Mouse (Mus musculus): ENCODE measurements around the gene Prss23. TPM values are rescaled to one million over a fixed set of nuclear protein-coding genes. Genes with fewer than 3 reads are reported as not detected.

The Prss23 gene
- total and polyA plus RNA-seq, 3 experiments = 1.1 to 2.6 (median 1.3) TPM

- Histone ChIP-seq H3K9ac (ENCODE audit: insufficient read depth, low read depth) (no peak overlapping the region), H3K36me3 (replicated peaks in 1 of 2; ENCODE audit: control insufficient read depth in 1 of 2, insufficient read depth in 1 of 2, low read length in 1 of 2) (no peaks in the 10 kb centered on the region), H3K4me2 (ENCODE audit: insufficient read depth, low read depth, poor library complexity, severe bottlenecking) (no peak overlapping the region), H3K27me3 (replicated peaks) (peaks cover 2% of the 10 kb centered on the region), H3K9me3 (replicated peaks; ENCODE audit: low read length) (no peaks in the 10 kb centered on the region), H3K79me2 (replicated peaks; ENCODE audit: control insufficient read depth, extremely low read depth, insufficient read depth, poor library complexity, severe bottlenecking) (no peaks in the 10 kb centered on the region), H3K4me3 (replicated peaks in 1 of 3; ENCODE audit: low read depth in 2 of 3, low read length in 2 of 3, poor library complexity in 1 of 3) (no peak overlapping the region), H3K27ac (ENCODE audit: insufficient read depth, low read depth) (no peak overlapping the region), H3K4me1 (ENCODE audit: control insufficient read depth in 1 of 2, insufficient read depth in 2 of 2) (peaks cover 2 to 56% of the 10 kb centered on the region in 2 experiments; a peak in 3 of 4 replicates)
- TF ChIP-seq CTCF (conservative IDR thresholded peaks at IDR 0.05 in 1 of 2, IDR thresholded peaks at IDR 0.05 in 1 of 2; ENCODE audit: low read depth in 2 of 2, low read length in 2 of 2) (no peak), RAD21 (IDR thresholded peaks at IDR 0.05; ENCODE audit: low read depth, low read length) (no peak), RCOR1 (conservative IDR thresholded peaks at IDR 0.05; ENCODE audit: low read depth, low read length) (no peak), EP300 (IDR thresholded peaks at IDR 0.05; ENCODE audit: low read length) (no peak), POLR2AphosphoS2 (IDR thresholded peaks at IDR 0.05; ENCODE audit: low read depth, low read length) (no peak), IRF4 (IDR thresholded peaks at IDR 0.05; ENCODE audit: low read depth, low read length) (no peak)
- dilution Hi-C loops (cut with MboI; ENCODE audit: extremely low pct_ligation_motif_present, extremely low pct_unique_long_range_greater_than_20kb, low sequenced_read_pairs) = no loop called here
- in situ Hi-C loops (cut with MboI; ENCODE audit: low pct_ligation_motif_present, low pct_unique_long_range_greater_than_20kb, low sequenced_read_pairs) = no loop called here
- no peak for DNase-seq (ENCODE audit: extremely low read depth)
Measured at GRCm38 (mm10) chr7:89478490-89478889, 48.5 kb downstream of the Prss23 start.

GRCm38 (mm10) chr7:89477294-89477999, 49.5 kb downstream of the Prss23 start:
- no peak overlapping the region for H3K9ac ChIP-seq (ENCODE audit: insufficient read depth, low read depth)
- in situ Hi-C loops (cut with MboI; ENCODE audit: low pct_ligation_motif_present, low pct_unique_long_range_greater_than_20kb, low sequenced_read_pairs) (no loop called here), dilution Hi-C loops (cut with MboI; ENCODE audit: extremely low pct_ligation_motif_present, extremely low pct_unique_long_range_greater_than_20kb, low sequenced_read_pairs) (no loop called here)
- peaks cover 2% of the 10 kb centered on the region for H3K27me3 ChIP-seq (replicated peaks)
- H3K4me1 ChIP-seq (ENCODE audit: control insufficient read depth in 1 of 2, insufficient read depth in 2 of 2) = peaks cover 2 to 48% of the 10 kb centered on the region in 2 experiments; a peak in 3 of 4 replicates
- no peaks in the 10 kb centered on the region for H3K9me3 ChIP-seq (replicated peaks; ENCODE audit: low read length)
- no peaks in the 10 kb centered on the region for H3K79me2 ChIP-seq (replicated peaks; ENCODE audit: control insufficient read depth, extremely low read depth, insufficient read depth, poor library complexity, severe bottlenecking)
- H3K36me3 ChIP-seq (replicated peaks in 1 of 2; ENCODE audit: control insufficient read depth in 1 of 2, insufficient read depth in 1 of 2, low read length in 1 of 2) = no peaks in the 10 kb centered on the region
- H3K27ac ChIP-seq (ENCODE audit: insufficient read depth, low read depth) = no peak overlapping the region
- peak; percentile 80 for DNase-seq (ENCODE audit: extremely low read depth)
- H3K4me3 ChIP-seq (replicated peaks in 1 of 3; ENCODE audit: low read depth in 2 of 3, low read length in 2 of 3, poor library complexity in 1 of 3) = no peak overlapping the region
- no peak overlapping the region for H3K4me2 ChIP-seq (ENCODE audit: insufficient read depth, low read depth, poor library complexity, severe bottlenecking)
- TF ChIP-seq MAX (IDR thresholded peaks at IDR 0.05; ENCODE audit: low read length) (no peak), CTCF (conservative IDR thresholded peaks at IDR 0.05 in 1 of 2, IDR thresholded peaks at IDR 0.05 in 1 of 2; ENCODE audit: low read depth in 2 of 2, low read length in 2 of 2) (peak; percentile 66 to 91), RAD21 (IDR thresholded peaks at IDR 0.05; ENCODE audit: low read depth, low read length) (peak; percentile 92), TCF12 (IDR thresholded peaks at IDR 0.05; ENCODE audit: low read depth, low read length) (no peak), ZC3H11A (IDR thresholded peaks at IDR 0.05; ENCODE audit: low read depth, low read length) (peak; percentile 52), SMC3 (IDR thresholded peaks at IDR 0.05; ENCODE audit: low read depth, low read length) (peak; percentile 81)

- dilution Hi-C loops (cut with MboI; ENCODE audit: extremely low pct_ligation_motif_present, extremely low pct_unique_long_range_greater_than_20kb, low sequenced_read_pairs) (no loop called here), in situ Hi-C loops (cut with MboI; ENCODE audit: low pct_ligation_motif_present, low pct_unique_long_range_greater_than_20kb, low sequenced_read_pairs) (no loop called here)
- H3K79me2 ChIP-seq (replicated peaks; ENCODE audit: control insufficient read depth, extremely low read depth, insufficient read depth, poor library complexity, severe bottlenecking) = no peaks in the 10 kb centered on the region
- TF ChIP-seq CTCF (conservative IDR thresholded peaks at IDR 0.05 in 1 of 2, IDR thresholded peaks at IDR 0.05 in 1 of 2; ENCODE audit: low read depth in 2 of 2, low read length in 2 of 2) = peak; percentile 28 to 74; a peak in 3 of 4 replicates
- peak; percentile 73 for TF ChIP-seq RAD21 (IDR thresholded peaks at IDR 0.05; ENCODE audit: low read depth, low read length)
- peak; percentile 74 for TF ChIP-seq SMC3 (IDR thresholded peaks at IDR 0.05; ENCODE audit: low read depth, low read length)
- TF ChIP-seq POLR2AphosphoS2 (IDR thresholded peaks at IDR 0.05; ENCODE audit: low read depth, low read length) = no peak
- peaks cover 2% of the 10 kb centered on the region for H3K27me3 ChIP-seq (replicated peaks)
- no peaks in the 10 kb centered on the region for H3K36me3 ChIP-seq (replicated peaks in 1 of 2; ENCODE audit: control insufficient read depth in 1 of 2, insufficient read depth in 1 of 2, low read length in 1 of 2)
- no peaks in the 10 kb centered on the region for H3K9me3 ChIP-seq (replicated peaks; ENCODE audit: low read length)
- H3K4me1 ChIP-seq (ENCODE audit: control insufficient read depth in 1 of 2, insufficient read depth in 2 of 2) = peaks cover 0 to 10% of the 10 kb centered on the region in 2 experiments; a peak in 2 of 4 replicates
- no peak overlapping the region for H3K9ac ChIP-seq (ENCODE audit: insufficient read depth, low read depth)
- no peak overlapping the region for H3K27ac ChIP-seq (ENCODE audit: insufficient read depth, low read depth)
- H3K4me2 ChIP-seq (ENCODE audit: insufficient read depth, low read depth, poor library complexity, severe bottlenecking) = no peak overlapping the region
- peak; percentile 45 for DNase-seq (ENCODE audit: extremely low read depth)
- H3K4me3 ChIP-seq (replicated peaks in 1 of 3; ENCODE audit: low read depth in 2 of 3, low read length in 2 of 3, poor library complexity in 1 of 3) = no peak overlapping the region
Measured at GRCm38 (mm10) chr7:89473442-89473841, 53.5 kb downstream of the Prss23 start.
